Mouse (Mus musculus): Measurements from ENCODE around the gene Lrrc27.

The Lrrc27 gene

DNA sequence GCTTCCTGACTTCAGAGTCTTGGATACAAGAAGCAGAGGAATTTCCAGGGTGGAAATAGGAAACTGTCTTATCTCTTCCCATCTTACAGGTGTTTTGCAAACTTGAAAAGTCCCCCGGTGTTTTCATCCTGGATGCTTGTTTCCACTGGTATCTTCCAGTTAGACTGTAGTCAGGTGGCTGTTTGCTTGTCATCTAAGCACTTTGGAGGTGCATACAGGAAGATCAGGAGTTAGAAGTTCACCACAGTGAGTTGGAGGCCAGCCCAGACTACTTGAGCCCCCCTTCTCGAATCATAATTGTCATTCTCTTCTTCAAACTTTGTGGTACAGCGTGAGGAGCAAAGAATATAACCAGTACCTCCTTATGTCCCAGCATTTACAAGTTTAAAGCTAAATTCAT, 1.4 kb downstream of the Lrrc27 start:
- in situ Hi-C loops (cut with MboI, MseI): no loop called here

GRCm38 (mm10) chr7:139214596-139215340, 2.0 kb downstream of the Lrrc27 start:
- in situ Hi-C loops (cut with MboI, MseI): no loop called here

DNA sequence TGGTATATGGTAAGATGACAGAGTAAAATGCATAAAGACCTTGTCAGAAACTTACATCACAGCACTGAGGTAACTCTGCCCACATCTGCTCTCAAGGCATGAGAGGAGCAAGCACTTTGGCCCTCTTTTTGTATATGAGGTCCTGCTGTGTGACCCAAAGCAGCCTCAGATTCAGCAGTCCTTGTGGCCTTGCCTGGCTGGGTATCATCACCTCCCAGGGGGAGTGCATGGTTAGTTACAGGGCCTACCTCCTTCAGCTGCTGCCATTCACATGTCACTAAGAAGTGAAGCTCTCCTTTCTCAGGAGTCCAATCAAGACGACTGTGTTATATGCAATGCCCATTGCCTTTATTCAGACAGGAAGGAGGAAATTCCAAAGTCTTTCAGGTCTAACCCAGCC, 2.7 kb downstream of the Lrrc27 start:
- in situ Hi-C loops (cut with MboI, MseI): no loop called here

DNA sequence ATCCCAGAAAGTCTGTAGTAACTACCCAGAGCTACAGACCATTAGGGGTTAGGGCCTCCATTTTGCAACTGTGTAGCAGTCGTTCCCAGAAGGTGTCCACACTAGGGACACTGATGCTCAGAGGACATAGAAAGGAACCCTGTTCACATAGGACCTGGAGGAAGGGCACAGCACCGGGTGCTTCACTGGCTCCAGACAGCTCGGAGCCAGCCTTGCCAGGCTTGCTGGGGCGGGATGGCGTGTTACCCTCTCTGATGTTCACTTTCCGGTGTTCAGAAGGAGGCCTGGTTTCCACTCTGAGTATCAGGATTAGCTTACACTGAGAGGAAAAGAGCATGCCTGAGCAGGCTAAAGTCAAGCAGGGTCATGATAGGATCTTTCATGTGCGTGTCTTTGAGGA, 3.2 kb downstream of the Lrrc27 start:
- in situ Hi-C loops (cut with MboI, MseI): no loop called here

DNA sequence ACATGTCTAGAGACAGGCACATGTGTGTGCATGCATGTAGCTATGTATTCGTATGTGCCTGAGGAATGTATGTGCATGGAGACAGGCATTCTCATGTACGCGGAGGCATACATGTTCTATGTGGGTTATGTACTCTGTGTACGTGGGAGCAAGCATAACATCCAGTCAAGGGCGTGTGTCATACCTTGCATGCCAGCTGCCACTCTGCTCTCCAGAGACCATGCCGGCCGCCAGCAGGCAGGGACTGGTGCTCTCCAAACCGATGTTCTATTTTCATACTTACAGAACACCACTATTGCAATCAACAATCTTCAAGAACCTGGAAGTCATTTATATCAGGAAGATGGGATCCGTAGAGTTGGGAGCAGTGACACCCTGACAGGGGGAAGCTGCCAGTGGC, 3.7 kb downstream of the Lrrc27 start:
- in situ Hi-C loops (cut with MboI, MseI): no loop called here

DNA sequence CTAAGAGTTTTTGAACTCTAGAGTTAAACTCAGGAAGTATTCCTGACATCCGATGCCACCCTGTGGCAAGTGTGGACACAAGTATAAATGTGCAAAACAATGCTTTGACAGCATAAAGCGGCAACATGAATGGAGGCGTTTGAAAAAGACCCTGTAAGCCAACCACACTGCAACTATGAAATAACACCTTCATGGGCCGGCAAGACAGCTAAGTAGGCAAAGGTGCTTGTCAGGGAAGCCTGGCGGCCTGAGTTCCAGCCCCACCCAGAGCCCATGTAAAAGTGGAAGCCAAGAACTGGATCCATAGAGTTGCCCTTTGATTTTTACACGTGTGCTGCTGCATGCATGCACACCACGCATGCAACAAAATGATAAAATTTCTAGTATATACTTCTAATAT, 4.3 kb downstream of the Lrrc27 start:
- in situ Hi-C loops (cut with MboI, MseI): no loop called here

DNA sequence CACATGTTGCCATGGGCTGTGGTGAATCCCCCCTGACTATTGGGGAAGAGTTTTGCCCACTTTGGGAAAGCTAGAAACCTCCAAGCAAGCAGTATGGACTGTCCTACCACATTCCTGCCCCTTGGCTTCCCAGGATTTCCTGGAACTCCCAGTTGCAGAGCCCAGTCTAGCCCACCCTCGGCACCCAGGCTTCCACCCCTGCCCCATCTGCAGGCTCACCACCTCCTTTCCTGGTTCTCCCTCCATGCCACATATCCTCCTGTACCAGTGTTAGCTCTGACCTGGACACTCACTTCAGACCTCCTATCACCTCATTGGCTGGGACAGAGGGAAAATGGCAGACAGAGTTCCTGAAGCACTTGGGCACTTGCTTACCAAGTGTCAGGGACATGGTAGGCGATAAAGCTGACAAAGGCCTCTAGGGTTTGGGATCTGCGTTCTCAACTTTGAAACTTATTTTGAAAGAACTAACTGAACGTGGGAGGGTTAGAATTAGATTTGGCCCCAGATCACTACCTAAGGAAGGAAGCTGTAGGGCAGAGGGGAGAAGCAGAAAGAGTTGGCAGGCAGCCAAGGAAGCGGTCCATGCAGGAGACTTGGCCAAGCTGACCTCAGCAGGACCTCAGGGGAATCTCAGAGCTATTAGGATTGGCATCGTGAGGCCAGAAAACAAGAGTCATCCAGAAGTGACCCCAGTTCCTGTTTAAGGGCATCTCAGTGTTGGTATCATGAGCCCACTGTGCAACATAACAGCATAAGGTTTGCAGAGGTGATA, 6.0 kb downstream of the Lrrc27 start:
- in situ Hi-C loops (cut with MboI, MseI): no loop called here

GRCm38 (mm10) chr7:139219486-139219885, 6.7 kb downstream of the Lrrc27 start:
- in situ Hi-C loops (cut with MboI, MseI): no loop called here

DNA sequence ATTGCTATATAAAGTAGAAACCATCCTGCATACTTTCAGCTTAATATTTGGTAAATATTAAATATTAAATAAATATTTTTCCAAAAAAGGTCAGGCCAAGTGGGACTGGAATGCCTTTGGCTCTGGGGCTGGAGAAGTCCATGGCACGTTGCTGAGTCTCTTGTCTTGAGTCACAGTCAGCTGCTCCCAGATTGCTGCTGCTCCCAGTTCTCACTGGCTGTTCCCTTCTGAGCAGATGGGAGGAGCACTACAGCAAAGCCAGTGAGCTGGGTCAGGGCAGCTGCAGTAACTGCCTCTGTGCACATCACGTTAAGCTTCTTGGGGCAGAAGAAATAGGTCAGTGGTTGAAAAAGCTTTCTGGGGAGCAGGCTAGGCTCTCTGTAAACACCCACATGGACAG, 7.5 kb downstream of the Lrrc27 start:
- in situ Hi-C loops (cut with MboI, MseI): no loop called here

GRCm38 (mm10) chr7:139221072-139221471, 8.3 kb downstream of the Lrrc27 start:
- in situ Hi-C loops (cut with MboI, MseI): no loop called here

DNA sequence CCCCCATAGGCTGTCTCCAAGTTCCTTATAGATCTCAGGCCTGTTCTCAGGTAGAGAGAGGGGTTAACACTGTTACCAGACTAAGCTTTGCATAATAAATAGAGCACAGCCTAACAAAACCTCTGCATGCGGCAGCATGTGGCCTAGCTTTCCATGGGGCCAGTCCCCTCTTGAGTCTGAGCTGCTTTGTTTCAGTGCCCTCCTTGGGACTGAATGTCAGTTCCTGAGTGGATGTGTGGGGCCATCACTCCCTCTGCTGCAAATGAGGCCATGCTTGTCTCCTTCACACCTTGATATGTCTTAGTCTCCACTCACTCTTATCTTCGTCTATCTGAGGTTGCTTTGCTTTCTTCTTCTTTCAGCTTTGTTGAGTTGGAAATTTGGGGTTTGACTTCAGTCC, 9.1 kb downstream of the Lrrc27 start:
- in situ Hi-C loops (cut with MboI, MseI): no loop called here

- in situ Hi-C loops (cut with MboI, MseI): no loop called here
Observed at GRCm38 (mm10) chr7:139222341-139222740, 9.6 kb downstream of the Lrrc27 start.

- in situ Hi-C loops (cut with MboI, MseI): no loop called here
Observed at GRCm38 (mm10) chr7:139224070-139224469, 11.3 kb downstream of the Lrrc27 start.

GRCm38 (mm10) chr7:139224725-139225124, 11.9 kb downstream of the Lrrc27 start:
- in situ Hi-C loops (cut with MboI, MseI): loop anchor here (5.0 kb wide), 1 partner anchor 78 kb away; no protein-coding TSS in a partner anchor

- in situ Hi-C loops (cut with MboI, MseI): loop anchor here (5.0 kb wide), 1 partner anchor 76 kb away; no protein-coding TSS in a partner anchor
Observed at GRCm38 (mm10) chr7:139226416-139226815, 13.6 kb downstream of the Lrrc27 start.

DNA sequence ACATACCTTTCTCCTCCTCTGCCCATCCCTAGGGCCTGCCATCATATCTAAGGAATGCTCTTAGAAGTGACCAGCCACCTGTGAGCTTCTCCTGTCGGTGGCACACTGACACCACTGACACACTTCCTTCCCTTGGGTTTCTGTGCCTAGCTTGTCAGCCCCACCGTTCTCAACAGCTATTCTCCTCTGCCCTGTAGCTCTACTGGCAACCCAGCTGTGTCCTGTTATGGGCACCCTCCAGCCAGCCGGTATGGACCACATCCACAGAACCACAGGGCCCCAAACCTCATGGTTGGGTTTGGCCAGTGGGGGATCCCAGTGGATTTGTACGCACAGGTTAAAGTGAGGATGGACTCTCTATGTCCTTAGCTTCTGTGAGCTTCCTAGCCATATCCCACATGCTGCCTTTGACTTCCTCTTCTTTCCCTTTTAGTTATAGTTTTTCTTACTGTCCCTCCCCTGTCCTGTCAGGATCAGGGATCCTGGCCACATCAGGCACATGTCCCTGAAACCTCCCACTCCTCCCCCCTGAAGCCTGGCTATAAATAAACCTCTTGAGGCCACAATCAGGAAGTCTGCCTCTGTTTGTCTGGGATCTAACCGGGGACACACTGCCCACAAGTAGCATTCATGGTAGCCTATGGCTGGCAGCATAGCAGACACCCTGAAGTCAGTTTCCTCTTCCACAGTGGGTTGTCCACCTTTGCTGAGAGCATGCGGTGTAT, 15.8 kb downstream of the Lrrc27 start:
- in situ Hi-C loops (cut with MboI, MseI): loop anchor here (5.0 kb wide), 1 partner anchor 74 kb away; no protein-coding TSS in a partner anchor

GRCm38 (mm10) chr7:139229837-139230236, 17.0 kb downstream of the Lrrc27 start:
- in situ Hi-C loops (cut with MboI, MseI): loop anchor here (5.0 kb wide), 2 partner anchors 72 to 232 kb away; no protein-coding TSS in a partner anchor

DNA sequence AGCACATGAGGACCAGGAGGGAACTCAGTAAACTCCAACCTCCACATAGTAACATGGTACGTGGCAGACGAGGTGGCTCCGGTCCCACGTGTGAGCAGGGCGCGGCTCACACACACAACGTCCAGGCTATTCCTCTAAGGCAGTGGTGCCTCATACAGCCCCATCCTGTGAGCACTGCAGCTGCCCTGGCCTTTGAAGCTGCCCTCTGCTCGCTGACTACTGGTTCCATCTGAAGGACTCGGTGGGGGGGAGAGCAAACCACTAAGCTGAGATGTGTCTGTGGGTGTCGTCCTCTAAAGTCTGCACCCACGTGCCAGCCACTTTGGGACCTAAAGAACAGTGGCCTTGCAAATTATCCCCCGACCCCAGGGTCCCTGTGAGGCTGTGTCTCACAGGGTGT, 17.5 kb downstream of the Lrrc27 start:
- in situ Hi-C loops (cut with MboI, MseI): loop anchor here (5.0 kb wide), 1 partner anchor 232 kb away; no protein-coding TSS in a partner anchor

DNA sequence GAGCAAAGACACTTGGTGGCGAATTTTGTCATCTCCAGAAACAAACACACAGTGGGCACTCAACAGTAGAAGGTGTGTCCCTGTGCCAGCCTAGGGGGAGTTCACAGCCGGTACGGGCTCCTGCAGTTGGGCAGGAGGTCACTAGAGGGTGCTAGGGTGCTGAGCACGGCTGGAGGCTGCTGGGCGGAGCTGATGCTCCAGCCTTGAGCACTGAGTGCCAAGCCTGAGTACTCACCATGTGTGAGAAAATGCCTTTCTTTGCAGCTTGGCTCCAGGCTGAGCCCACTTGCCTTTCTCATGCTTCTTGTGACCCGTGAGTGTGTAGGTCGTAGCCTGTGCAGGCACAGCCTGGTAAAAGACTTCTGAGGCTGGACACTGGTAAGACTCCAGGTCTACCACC, 20.9 kb downstream of the Lrrc27 start:
- in situ Hi-C loops (cut with MboI, MseI): loop anchor here (5.0 kb wide), 1 partner anchor 229 kb away; no protein-coding TSS in a partner anchor

DNA sequence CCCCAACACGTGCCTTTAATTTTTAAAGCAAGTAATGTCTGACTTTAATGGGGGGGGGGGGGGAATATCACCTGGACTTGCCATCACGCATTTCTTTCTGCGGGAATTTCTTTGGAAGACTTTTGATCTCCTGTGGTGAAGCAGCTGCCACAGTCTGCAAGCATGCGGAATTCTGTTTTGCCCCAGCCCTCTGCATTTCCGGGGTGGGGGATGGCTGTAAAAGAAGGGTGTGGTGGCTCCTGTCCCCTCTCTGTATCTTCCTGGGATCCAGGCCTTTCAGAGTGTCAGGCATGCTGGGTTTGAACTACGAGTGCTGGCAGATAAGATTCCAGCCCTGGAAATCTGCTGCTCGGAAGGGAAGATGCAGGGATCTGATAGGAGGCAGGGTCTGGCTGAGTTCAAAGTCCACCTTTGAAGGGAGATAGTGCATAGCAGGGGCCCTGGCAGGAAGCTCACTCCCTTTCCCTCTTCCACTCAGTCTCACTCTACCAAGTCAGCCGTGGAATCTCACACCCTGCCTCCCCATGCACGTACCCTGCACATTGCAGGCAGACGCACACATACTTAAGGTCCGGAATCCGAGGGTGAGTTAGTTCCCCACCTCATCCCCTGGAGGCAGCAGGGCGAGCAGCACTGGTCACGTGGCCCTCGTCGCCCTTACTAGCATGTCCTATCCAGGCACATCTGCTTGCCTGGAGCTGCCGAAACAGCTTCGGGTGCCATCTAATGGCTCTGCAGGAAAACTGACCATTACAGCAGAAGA, 21.8 kb downstream of the Lrrc27 start:
- in situ Hi-C loops (cut with MboI, MseI): loop anchor here (5.0 kb wide), 1 partner anchor 228 kb away; no protein-coding TSS in a partner anchor
